Mouse (Mus musculus) left cerebral cortex, postnatal 4 days (tissue): ENCODE results near the gene Cd3e. TPM values are rescaled to one million over a fixed set of nuclear protein-coding genes. Genes with fewer than 3 reads are reported as not detected.

Experiments
- DNase-seq: peaks from one replicate; pipeline ENCODE4 v3.0.0-alpha.2; 2022
- intact Hi-C: fragments of 180-260 bp; cut with DNase I; formaldehyde crosslinking; loops from one replicate; pipeline ENCODE4 v1.15.1; 2025
- total RNA-seq, 2 experiments: library from RNA; stranded (reverse); gene quantifications; 2 replicates each; pipeline ENCODE4 v1.2.3; 2021

Gene Cd3e
- total RNA-seq, 2 experiments from 2014 or later, result not detected

GRCm38 (mm10) chr9:45022800-45023199 is 13.4 kb upstream of the Cd3e start:
- DNase-seq, result peak; percentile 21
- intact Hi-C loops, result loop anchor here (10.0 kb wide), 1 partner anchor 122 kb away; no protein-coding TSS in a partner anchor

DNA sequence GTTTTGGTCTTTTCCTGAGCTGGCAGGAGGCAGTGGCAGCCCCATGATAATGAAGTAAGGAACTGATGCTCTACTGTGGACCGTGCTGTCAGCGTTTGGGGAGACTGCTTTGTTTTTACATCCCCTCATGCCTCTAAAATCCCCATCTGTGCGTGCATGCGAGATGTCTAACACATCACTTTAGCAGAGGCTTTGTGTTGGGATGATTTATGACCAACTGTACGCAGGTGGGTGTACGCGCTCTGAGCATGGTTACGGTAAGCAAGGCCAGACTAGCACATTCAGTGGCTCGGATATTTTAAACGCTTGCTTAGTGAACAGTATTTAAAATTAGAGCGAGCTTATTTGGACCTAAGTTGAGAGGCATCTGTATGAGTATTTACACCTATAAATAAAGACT is 8.6 kb upstream of the Cd3e start:
- intact Hi-C loops, result no loop called here
- DNase-seq, result no peak

- no peak for DNase-seq
- intact Hi-C loops, result no loop called here
These were observed 6.4 kb upstream of the Cd3e start for GRCm38 (mm10) chr9:45015841-45016240.

DNA sequence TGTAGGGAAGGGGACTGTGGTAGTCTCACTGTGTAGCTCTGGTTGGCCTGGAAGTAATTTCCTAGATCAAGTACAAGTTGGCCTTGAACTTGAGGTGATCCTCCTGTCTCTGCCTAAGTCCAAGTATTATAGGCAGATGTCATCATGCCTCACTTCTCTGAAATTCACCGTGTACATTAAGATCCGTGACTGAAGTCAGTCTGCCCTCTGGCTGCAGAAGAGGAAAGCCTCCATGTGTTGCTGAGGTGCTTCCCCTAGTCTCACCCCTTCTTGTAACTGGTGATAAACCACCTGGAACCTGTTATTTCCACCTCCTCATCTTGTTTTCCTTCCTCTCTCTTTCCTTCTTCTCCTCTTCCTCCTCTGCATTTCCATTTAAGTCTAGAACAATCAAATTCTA is 5.5 kb upstream of the Cd3e start:
- intact Hi-C loops, result no loop called here
- DNase-seq, result no peak

DNA sequence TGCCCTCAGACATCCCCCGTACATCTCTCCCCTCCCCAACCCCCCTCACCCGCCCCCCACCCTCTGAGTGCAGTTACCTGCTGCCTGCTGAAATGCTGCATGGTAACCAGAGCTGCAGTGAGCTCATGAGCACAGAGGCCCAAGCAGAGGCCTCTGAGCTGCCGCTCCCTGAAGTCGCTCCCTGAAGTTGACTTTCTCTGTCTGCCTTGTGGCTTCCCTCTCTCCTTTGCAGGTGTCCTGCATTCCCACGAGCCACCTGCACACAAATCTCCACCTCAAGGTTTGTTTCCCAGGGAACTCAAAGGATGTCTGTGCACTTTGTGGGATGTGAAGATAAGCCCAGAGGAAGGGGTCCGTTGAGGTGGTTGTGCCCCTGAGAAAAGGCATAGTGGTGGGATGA is 1.9 kb upstream of the Cd3e start:
- no peak for DNase-seq
- intact Hi-C loops, result no loop called here

DNA sequence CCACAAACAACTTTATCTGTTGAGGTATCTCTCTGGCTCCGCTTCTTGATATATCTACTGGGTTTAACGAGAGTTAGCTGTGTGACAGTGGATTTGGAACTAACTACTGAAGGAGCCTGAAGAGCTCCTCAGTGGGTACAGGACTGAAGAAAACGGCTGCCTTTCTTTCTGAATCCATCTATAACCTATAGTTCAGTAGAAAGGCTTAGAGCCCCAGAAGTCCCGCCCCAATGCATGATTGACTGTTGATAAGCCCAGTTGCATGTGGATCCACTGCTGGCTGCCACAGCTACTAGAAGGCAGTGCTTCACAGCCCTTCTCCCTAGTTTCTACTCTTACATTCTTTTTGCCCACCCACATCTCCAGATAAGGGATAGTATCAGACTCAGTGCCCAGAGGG is 1.0 kb upstream of the Cd3e start:
- no peak for DNase-seq
- intact Hi-C loops, result no loop called here

DNA sequence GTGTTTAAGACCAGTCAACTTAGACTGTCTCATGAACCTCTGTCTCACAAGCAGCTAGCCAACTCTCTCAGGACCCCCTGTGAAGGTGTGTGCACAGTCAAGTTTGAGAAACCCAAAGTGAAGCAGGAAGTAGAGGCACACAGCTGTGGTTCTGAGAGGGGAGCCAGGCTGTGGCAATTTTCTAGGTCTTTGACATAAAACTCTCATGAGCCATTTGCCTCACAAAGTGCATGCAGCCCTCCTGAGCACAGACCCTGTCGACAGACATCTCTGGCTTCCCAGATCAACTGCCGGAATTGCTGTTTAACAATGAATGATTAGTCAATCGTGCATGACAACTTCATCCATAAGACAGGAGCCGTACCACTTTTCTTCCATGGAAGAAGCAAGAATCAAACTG is 1.1 kb downstream of the Cd3e start:
- DNase-seq, result no peak
- intact Hi-C loops, result no loop called here

DNA sequence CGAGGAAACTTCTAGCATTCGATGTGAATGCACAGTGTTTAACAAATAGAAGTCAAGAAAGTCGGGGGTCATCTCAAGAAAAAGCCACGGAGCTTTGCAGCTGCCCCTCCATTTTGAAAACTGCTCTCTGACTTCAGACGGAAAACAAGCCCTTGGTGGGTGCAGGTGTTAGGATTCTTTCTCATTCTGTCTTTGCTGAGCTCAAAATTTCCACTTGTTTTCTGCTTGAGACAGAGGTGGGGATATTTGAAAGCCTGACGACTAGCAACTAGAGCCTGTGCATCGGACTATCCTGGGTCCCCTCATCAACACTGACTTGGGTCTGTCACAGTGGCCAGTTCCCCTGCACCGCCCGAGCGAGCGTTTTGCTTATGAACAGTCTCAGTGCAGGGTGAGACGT is 2.0 kb downstream of the Cd3e start:
- intact Hi-C loops, result no loop called here
- no peak for DNase-seq

- no peak for DNase-seq
- intact Hi-C loops, result no loop called here
These were observed 9.2 kb downstream of the Cd3e start for GRCm38 (mm10) chr9:45000249-45000648.

DNA sequence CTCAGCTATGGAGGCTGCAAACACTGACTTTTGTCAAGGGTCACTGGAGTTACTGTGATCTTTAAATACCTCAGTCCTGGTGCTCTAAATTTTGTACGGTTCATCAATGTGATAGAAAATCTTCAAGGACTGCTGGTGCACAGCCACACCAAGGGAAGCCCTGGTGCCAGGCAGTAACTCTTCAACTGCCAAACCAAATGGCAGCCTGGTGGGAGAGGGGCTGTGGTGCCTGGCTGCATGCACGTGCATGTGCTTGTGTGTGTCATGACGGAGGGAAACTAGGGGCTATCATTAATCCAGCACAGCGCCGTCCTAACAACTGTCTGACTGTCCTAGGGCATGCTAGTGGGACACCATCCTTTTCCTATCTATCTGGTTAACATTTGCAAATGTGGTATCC is 9.7 kb downstream of the Cd3e start:
- intact Hi-C loops, result no loop called here
- no peak for DNase-seq

DNA sequence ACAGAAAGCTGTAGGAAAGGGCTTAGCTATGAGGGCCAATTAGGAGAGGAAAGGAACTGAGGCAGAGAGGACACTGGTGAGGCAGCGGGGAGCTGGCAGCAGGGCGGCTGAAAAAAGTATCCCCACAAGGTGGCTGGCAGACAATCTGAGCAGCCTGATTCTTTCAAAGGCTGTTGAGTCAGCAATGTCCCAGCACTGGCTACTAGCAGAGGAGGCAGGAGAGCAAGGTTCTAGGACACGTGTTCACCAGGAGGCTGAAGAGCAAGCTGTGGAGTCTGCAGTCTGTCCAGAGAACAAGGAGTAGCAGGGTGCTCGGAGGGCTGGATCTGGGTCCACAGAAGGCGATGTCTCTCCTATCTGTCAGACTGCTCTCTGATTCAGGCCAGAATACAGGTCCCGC is 10.3 kb downstream of the Cd3e start:
- intact Hi-C loops, result no loop called here

GRCm38 (mm10) chr9:44998138-44998537 is 11.3 kb downstream of the Cd3e start:
- DNase-seq, result no peak
- intact Hi-C loops, result no loop called here

More for the DNA sequence above, 10.3 kb downstream of the Cd3e start:
- no peak for DNase-seq

DNA sequence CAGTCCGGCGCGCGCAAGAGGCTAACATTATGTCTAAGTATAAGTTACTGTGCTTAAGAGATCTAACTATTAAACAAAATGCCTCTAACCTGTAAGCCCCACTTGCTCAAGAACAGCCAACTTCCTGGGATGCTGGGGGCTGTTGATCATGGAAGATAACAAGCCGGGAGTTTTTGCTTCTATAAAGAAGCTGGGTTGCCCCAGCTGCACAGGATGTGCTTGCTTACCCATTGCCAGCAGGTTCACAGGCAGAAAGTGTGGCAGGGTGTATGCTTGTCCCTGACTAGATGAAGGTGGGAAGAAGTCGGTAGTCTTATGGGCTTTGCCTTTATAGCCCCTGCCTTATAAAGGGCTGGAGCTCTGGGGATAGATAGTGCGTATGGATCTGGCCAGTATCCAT is 12.8 kb downstream of the Cd3e start:
- intact Hi-C loops, result no loop called here
- no peak for DNase-seq

GRCm38 (mm10) chr9:44994962-44995361 is 14.5 kb downstream of the Cd3e start:
- intact Hi-C loops, result no loop called here
- DNase-seq, result no peak

DNA sequence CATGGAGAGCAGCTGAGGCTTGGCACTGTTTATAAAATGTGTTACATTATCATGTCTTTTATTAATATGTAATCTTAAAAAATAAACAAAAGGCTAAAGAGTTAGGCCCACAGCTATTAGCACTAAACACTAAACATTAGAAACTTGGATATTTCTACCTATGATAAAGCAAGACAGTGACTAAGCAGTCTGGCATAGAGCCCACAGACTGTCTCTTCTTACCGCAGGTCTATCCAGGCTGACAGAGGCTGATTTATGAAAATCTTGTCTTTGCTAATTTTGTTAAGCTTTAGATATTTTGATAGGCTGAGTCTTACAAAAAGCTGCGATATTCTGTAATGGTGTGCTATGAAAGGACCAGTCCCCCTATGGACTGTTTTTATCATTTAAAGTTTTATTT is 16.2 kb downstream of the Cd3e start:
- DNase-seq, result no peak
- intact Hi-C loops, result no loop called here

- DNase-seq, result peak; percentile 70
- intact Hi-C loops, result no loop called here
These were observed 17.2 kb downstream of the Cd3e start for GRCm38 (mm10) chr9:44992271-44992670.

DNA sequence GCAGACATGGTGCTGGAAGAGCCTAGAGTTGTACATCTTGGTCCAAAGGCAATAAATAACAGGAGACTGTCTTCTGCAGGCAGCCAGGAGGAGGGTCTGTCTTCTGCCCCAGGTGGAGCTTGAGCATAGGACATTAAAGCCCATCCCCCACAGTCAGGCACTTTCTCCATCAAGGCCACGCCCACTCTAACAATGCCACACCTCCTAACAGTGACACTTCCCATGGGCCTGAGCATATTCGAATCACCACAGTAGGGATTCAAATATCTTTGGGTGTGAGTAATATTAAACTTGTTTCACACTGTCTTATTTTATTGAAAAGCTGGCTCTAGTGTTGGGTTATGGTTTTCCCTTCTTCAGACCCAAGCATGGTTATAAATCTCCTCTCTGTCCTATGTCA is 17.6 kb downstream of the Cd3e start:
- no peak for DNase-seq
- intact Hi-C loops, result no loop called here

- DNase-seq, result no peak
- intact Hi-C loops, result no loop called here
These were observed 22.5 kb downstream of the Cd3e start for GRCm38 (mm10) chr9:44986976-44987375.

GRCm38 (mm10) chr9:44986242-44986781 is 23.1 kb downstream of the Cd3e start:
- intact Hi-C loops, result no loop called here

GRCm38 (mm10) chr9:44985721-44986161 is 23.7 kb downstream of the Cd3e start:
- no peak for DNase-seq
- intact Hi-C loops, result no loop called here

More at GRCm38 (mm10) chr9:44986242-44986781, 23.1 kb downstream of the Cd3e start:
- no peak for DNase-seq

DNA sequence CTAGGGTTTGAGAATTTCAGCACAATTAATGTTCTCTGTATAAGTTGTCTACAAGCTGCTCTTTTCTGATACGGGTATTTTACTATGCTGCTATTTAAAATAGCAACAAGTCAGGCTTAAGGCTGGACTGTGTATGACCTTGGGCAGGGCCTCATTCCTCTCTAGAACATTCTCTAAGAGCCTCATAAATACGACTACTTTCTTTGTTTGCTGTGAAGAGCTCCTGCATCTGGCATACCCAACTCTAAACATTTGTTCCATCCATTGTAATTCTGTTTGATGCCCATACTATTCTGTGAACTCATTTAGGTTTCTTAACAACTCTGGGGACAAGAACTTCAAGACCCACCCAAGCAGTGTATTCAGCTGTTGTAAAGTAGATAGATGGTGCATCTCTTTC is 26.4 kb downstream of the Cd3e start:
- DNase-seq, result no peak
- intact Hi-C loops, result no loop called here

DNA sequence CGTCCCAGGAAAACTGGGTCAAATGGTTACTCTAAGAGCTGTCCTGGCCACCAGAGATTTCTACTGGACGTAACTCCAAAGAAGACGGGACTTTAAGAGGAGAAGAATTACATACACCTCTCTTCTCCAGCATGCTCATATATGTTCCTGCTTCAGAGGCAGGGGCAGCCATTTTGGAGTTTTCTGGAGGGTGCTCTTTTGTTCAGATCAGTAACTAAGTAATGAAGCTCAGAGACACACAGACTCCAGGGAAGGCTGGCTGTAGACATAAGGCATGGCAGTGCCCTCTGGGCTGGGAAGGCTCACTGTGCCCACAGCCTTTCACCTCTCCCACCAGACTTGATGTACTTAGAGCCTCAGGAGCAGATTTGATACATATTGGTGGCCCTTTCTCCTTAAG is 26.9 kb downstream of the Cd3e start:
- DNase-seq, result no peak
- intact Hi-C loops, result no loop called here

- intact Hi-C loops, result no loop called here
- DNase-seq, result no peak
These were observed 27.3 kb downstream of the Cd3e start for GRCm38 (mm10) chr9:44982081-44982480.
